Mouse (Mus musculus) kidney, postnatal 36 days (tissue): ENCODE measurements around the gene Opn1sw.

ENCODE experiments used
- DNase-seq, 2 experiments: peaks; one replicate each; pipeline ENCODE4 v3.0.0; 2021 to 2022; ENCODE audit warnings: mixed read lengths in 2 of 2

Opn1sw gene

DNA sequence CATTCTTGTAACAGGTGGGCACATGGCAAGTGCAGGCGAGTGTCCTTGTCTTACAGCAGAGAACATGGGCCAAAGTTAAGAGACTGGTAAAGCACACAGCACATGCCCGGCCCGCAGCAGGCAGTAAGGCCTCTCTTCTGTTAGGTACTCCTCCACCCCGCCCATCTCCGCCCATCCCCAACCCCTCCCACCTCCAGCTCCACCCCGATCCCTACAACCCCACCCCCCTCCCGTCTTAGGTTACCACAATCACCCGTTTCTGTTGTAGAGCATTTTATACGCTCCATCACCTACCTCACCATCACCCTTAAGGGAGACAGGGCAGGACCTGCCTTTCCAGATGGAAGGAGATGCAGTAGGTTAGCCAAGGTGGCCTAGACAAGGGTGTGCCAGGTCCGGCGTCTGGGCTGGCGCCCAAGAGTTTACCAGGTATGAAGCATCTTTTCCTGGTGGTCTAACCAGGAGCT is at the start of gene Opn1sw:
TSS of gene Opn1sw (minus strand) at position 417 of the 467 bp plus-strand sequence.
- DNase-seq, result peak; percentile 17 to 43

DNA sequence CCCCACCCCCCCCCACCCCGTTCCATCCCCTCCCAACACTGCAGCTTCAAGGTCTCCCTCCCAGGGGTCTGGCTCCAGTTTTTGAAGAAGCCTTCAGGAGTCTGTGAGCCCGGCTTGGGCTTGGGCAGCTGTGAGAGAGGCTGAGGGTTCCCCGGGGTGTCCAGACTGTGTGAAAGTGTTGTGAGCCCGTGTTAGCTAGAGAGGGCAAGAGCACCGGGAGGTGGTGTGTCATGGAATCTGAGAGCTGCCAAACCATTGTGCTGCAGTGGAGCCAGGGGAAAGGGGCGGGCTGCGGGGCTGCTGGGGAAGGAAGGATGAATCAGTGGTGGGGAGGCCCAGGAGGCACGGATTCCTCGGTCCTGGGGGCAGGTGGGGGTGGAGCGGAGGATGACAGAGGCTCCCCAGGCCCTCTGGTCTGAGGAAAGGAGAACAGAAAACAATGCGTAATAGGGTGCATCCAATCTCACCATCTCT is 48.2 kb upstream of the Opn1sw start:
- DNase-seq, result no peak

DNA sequence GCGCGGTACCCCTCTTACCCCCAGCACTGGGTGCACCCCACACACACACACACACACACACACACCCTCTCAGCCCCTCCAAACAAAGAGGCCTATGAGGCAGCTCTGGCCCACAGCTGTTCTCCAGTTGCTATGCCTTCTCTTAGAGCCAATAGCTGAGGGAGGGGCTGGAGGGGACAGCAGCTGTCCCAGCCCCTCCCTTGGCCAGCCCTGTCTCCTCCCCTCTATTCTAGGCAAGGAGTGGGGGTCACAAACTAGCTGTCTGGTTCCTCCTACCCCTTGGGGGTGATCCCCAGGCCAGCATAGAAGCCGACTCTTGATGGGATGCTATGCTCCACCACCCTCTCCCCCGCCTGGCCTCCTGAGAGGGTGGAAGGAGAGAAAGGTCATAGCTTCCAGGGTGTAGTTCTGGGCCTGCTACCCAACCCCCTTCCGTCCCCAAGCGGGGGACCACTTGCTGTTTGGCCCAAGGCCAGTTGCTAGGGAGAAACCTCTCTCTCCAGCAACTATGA is 47.7 kb upstream of the Opn1sw start:
- no peak for DNase-seq

DNA sequence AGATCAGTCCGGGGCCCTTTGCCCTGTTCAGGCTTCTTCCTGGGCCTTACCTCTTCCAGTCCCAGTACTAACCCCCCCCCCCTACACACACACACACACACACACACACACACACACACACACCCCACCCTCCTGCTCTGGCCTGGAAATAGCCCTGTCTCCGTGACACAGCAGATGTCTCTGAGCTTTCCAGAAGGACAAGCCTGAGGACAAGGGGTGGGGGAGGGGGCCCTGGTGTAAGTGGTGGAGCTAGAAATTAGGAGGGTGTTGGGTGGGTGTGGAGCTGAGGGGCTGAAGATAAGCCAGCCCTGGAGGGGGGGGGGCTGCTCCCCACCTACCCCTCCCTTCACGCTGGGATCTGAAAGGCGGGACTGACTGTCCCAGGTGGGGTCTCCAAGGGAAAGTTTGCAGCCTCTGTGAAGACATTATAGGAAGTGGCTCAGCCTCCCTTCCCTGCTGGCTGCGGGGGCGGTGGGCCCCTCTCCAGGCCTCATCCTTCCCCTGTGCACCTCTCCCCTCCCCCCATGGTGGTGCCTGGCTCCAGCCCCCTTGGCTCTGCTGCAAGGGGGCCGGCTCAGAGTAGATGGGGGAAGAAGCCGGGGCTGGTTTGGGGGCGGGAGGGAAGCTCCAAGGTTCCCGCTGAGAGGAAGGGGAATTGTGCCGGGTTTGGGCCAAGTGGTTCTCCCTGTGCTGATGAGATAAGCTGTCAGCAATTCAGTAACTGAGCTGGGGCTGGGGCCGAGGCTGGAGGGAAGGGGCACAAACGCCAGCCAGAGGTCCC is 46.8 kb upstream of the Opn1sw start:
- DNase-seq, result no peak

DNA sequence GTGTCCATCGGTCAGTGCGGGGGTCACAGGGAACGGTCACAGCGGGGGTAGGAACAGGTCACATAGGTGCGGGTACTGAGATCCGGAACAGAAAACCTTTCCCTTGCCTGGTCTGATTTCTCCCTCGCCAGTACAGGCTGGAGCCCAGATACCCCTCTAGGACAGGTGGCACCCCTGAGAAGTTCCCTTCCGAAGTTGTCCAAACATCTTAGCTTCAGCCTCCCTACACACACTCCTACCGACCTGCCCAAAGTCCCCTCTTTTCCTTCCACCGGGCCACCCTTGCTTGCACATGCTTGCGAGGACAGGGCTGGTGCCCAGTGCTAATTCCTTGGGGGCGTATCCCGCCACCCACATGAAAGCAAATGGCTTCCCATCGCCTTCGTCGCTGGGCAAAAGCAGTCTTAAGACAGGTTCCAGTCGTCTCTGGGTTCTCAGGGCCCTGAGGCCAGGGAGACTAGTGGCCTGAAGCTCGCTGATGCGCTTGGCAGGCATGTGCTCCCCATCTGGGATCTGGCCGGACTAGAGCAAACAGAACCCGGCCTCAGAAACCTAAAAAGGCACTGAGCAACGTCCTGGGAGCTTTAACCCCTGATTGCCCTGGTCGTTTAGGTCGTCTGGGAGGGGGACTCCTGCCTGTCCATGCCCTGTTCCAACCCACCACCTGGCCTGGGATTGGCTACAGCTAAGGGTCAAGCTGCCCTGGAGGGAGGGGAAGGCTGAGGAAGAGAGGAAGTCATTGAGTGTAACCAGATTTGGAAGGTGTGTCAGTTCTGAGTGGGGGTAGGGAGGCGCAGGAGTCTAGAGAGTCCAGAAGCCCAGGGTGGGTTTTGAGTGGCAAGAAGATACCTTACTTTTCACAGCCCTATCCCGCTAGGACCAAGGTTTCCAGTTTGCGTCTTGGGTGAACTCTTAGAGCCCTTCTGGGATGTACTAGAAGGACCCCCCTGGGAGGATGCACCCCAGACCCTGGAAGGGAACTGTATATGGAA is 45.8 kb upstream of the Opn1sw start:
- no peak for DNase-seq

DNA sequence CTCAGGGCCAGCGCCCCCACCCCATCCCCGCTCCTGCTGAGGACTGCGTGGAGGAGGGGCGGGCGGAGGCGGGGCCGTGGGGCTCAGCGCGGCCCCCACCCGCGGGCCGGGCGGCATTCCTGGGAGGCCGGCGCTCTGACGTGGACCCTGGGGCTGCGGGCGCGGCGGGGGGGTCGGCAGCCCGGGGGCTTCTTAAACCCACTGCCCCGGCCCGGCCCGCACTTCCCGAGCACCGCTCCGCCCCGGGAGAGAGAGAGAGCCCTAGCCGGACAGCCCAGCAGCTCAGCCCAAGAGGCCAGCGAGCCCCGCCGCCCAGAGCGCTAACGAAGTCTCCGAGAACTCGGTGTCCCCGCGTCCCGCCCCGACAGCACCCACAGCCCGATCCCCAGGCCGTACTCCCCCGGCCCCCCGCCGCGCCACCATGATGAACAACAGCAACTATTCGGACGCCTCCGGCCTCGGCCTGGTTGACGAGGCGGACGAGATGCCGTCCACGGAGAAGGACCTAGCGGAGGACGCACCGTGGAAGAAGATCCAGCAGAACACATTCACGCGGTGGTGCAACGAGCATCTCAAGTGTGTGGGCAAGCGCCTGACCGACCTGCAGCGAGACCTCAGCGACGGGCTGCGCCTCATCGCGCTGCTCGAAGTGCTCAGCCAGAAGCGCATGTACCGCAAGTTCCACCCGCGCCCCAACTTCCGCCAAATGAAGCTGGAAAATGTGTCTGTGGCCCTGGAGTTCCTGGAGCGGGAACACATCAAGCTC is 45.0 kb upstream of the Opn1sw start, which contains the start of gene Flnc:
TSS of gene Flnc (plus strand) at position 219 of the 766 bp plus-strand sequence.
- peak in 1 of 2 experiments; percentile 38 for DNase-seq

DNA sequence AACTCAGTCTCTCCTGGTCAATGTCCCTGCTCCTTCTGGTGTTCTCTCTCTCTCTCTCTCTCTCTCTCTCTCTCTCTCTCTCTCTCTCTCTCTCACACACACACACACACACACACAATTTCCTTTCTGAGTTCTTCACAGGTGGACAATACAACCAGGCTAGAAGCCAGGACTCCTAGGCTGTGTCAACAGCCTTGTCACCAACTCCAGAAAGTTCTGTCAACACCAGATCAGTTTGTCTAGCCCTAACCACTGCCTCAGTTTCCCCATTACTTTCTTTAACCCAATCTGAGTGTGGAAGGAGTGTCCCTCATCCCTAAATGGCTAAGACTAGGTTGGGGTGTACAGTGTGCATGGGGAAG is 44.4 kb upstream of the Opn1sw start:
- DNase-seq, result no peak

DNA sequence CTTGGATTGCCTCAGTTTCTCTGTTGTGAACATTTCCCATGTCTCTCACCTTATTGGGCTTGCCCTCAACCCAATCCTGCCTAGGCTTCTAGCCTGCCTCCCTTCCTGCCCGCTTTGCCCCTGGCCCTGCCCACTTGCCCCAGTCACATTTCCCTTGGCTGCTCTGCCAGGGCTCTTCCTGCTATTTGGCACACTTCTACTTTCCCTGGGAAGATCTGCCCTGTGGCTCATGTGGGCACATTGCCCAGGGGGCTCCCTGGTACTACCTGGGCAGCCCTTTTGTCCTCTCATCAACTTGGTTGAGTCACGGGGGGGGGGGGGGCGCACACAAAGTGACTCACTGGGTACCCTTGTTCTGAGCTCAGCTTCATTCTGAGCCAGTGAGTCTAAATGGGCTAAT is 43.9 kb upstream of the Opn1sw start:
- DNase-seq, result no peak

DNA sequence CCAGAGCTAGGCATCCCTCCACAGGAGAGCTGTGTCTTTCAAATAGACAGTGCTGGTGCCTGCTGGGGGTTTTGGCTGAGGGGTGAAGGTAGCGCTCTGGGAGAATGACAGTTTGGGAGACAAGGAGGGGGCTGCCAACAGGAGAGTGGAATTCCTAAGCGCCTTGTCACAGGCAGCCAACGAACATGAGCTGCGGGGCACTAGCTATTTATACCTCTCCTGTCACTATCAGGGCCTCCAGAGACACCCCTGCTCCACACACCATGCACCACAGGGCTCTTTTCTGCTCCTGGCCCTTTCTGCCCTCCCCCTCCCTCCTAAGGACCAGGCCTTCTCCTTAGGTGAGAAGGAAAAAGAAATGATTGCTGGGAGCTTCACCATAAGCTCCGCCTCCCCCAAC is 43.2 kb upstream of the Opn1sw start:
- DNase-seq, result no peak

DNA sequence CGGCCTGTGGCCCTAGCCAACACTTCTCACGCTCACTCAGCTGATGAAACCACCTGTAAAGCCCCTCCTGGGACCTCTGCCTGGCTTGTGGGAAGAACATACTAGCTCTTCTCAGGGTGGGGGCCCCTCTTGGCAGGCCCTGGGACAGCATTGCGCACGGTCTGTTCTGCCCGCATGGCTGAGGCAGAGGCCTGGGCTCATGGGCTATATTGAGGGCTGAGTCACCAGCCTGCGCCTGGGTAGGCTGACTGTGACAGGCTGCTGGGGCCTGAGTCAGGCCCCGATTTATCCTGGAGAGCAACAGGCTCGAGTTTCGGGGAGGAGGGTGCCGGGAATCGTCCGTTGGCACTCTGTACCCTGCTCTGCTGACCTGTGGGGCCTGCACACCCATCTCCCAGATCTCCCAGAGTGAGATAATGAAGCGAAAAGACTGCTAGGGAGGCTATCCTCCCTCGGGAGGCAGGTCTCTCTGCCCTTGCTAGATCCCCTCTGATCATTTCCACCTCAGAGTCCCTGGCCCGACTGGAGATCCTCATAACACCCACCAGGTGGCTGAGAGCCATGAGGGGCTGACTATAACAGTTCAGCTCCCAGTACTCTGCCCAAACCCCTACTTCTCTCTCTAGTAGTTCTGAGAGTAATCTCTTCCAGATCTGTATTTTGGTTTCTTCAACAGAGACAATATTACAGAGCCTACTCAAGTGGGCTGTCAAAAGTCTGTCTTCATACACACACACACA is 42.6 kb upstream of the Opn1sw start:
- no peak for DNase-seq

DNA sequence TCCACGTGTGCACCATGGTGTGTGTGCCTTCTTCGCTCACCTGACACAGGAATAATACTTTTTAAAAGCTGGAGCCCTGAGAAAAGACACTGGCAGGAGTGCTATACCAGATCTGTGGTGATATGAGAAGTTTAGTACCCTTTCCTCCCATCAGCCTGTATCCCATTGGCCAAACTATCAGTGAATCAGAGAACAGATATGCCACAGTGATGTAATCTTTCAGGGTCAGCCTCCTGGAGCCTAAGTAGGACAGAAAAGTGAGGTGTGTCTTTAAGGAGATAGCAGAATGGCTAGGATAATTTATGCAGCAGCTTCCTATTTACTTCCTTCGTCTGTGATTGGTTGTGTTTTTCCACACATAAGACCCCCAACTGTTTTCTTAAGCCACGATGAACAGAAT is 39.9 kb upstream of the Opn1sw start:
- no peak for DNase-seq

DNA sequence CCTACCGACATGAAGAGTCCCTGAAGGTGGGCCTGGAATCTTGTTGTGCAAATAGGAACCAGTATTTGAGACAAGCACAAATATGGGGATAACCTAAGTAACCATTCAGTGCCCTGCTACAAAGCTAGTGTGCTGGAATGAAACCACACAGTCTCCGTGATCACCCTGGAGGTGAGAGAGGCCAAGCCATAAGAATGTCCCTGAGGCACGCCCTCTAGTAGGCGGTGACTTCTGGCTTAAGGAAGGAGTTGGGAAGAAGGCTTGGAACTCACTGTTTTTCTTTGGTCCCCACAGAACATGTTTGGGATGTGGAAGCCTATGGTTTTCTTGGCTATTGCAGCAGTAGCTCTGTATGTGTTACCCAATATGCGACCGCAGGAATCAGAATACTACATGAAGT is 38.1 kb upstream of the Opn1sw start:
- no peak for DNase-seq

DNA sequence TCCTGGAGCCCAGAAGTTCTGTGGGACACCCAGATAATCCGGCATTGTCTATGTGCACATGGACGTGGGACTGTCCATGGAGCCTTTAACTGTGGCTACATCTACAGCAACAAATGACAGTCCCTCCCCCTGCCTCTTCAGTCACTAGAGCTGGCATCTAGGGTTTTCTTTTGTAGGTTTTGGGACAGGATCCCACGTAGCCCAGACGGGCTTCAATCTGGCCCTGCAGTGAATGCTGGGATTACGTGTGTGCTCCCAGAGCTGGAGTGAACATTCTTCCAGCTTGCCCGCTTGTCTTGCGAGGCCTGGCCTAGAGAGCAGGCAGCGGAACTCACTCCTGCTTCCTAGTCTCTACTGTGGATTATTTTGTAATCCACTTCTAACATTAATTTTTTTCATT is 36.9 kb upstream of the Opn1sw start:
- DNase-seq, result no peak

DNA sequence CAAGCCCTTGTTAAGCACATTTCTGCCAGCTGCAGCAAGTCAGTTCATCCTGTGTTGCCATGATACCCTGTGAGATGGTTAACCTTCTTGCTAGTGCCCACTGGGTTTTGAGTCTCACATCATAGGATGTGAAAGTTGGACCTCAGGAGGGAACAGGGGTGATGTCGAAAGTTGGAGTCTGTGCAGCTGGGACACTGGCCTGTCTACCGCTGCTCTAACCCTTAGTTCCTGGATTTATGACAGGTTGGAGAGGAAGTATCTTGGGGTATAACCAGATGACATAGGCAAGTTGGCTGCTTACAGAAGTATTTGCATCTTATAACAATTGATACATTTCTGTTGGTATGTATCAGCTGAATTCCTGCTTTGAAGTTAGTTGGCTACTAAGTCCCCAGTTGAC is 32.3 kb upstream of the Opn1sw start:
- DNase-seq, result no peak

DNA sequence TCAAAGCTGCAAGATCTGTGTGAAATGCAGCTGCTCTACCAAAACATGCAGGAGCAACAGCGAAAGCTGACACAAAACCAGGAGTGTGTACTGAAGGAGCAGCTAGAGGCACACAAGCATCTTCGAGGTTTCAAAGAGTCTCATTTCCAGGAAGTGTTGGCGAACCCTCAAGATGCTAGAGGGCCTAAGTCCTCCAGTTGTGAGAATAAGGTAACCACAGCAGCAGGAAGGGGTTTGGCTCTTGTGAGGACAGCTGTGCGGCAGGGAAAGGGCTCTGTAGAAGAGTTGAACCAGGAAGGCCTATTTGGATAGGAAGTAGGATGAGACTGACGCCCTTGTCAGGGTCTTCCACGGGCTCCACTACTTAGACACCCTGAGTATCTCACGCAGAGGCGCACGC is 27.2 kb upstream of the Opn1sw start:
- DNase-seq, result no peak

DNA sequence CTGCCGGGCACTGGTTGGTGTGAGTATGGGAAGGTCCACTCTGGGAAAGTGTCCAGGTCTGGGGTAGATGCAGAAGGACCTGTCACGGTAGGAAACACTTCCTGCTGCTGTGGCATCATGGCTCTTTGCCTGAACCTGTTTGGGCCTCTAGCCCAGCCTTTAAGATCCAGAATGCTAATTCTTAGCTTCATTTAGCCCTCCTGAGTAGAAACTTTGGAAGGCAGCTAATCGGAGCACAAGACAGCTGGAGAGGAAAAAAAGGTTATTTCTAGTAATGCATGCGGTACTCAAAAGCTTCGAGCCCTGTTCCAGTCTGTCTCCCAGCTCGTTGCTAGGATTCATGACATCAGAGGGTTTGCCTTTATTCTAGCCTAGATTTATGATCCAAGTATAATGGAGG is 18.1 kb upstream of the Opn1sw start:
- no peak for DNase-seq

DNA sequence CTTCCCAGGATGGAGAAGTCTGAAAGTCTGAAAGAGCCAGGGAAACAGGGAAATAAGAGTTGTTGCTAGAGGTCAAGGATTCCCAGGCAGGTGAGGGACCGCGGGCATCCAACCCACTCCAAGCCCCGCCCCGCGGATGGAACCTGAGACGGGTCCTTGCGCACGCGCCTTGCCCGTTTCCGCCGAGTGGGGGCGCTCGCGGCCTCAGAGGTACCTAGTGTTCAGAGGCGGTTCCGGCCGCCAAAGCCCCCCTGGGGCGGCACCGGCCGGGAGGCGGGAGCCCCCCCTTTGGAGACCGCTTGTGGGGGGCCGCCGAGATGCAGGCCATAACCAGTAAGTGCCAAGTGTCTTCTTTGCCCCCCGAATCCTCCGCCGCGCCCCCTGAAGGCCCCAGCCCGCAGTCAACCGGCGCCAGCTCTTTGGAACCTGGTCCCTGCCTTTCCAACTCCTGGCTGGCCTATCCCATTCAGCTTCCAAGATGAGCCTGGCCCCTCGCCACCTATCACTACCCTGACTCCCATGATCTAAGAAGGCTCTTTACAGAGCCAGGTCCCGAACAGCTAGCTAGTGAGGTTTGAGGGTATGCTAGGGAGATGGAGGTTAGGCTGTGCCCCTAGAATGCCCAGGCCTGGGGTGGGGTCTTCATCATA is 14.6 kb upstream of the Opn1sw start:
- DNase-seq, result peak in 1 of 2 experiments; percentile 41

DNA sequence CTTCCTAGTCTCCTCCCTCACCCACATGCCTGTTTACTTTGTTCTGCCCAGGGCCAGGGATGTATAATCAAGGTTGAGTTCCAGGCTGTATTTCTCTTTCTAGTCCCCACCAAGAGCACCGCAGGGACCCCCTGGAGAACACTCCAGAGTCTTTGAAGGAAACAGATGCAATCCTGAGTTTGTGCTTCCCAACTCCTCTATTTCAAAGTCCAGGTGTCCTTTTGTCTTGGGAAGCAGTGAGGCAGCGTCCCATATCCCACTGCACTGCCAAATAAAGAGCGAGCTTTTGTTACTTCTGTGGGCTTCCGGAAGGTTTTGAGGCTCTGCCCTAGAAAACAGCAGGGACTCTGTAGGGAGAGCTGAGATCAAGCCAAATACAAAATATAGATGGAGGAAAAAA is 11.6 kb upstream of the Opn1sw start:
- no peak for DNase-seq

DNA sequence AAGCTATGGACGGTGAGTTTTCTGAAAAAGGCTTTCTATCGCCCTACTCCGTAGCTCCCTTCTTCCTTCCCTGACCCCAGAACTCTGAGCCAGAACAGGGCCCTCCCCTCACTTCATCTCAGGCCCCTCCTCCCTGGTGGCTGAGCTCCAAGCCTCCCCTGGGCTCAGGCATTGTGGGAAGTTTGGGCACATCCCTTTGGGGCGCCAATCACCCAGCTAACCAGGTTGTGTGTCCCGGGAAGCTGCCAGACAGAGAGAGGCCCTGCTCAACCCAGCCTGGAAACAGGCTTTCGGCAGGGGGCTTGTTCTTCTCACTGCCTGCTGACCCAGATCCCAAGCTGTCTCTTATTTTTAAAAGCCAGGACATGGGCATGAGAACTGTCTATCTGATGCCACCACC is 9.3 kb upstream of the Opn1sw start:
- DNase-seq, result peak in 1 of 2 experiments; percentile 14

DNA sequence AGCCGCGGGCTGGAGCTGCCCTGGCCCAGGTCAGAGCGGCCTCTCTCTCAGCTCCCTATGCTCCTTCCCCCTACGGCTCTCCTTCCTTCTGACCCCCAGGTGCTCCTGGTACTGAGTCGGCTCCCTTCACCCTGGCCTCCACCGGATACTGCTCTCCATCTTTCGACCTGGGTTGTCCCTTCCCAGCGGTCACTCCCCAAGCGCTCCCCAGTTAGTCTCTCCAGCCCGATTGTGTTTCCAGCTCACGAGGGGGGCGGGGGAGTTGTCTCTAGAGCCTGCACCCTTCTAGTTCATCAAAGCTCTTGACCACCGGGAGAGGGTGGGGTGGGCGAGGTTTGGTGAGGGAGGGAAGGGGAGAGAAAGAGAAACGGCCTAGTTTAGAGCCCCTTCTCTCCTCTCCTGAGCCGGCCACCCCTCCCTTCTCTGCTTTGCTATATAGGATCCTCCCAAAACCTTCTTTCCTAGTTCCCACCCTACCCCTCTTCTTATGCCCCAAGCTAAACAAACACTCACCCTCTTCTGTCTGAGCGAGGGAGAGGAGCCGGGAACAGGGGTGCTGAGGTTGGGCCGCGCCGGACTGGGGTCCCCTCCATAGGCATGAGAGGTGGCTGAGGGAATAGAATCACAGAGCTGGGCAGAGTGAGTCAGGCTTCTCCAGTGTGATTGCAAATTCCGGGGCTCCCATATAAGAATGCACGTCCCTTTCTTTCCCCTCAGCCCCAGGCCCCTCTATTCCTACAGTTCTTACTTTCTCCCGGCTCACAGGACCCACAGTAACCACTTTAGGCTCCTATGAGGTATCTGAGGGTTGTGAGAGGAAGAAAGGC is 8.7 kb upstream of the Opn1sw start:
- DNase-seq, result no peak
